Mouse (Mus musculus): ENCODE measurements around the gene Col4a3bp.
"Not testable (repeated sequence)": the region's sequence is repeated elsewhere in the genome, so short reads cannot be mapped to it uniquely, and the experiment has no call there.

Gene Col4a3bp

GRCm38 (mm10) chr13:96645822-96646221, 103.4 kb downstream of the Col4a3bp start:
- DNase-seq (ENCODE audit: low spot score in 2 of 2): no peak

DNA sequence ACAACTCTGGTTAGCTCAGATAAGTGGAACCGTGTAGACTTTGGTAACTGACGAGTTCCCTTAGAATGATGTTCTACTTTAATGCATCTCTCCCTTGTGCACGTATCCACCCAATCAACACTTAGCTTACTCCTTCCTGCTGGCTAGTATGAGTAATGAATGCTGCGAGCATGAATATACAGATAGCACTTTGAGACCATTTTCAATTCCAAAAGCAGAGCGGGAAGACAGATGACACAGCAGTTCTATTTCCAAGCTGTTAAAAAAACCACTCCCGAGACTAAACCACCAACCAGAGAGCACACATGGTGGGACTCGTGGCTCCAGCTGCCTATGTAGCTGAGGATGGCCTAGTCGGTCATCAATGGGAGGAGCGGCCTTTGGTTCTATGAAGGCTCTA, 110.6 kb downstream of the Col4a3bp start:
- no peak for DNase-seq (ENCODE audit: low spot score in 2 of 2)

GRCm38 (mm10) chr13:96656673-96657072, 114.3 kb downstream of the Col4a3bp start:
- no peak for DNase-seq (ENCODE audit: low spot score in 2 of 2)

DNA sequence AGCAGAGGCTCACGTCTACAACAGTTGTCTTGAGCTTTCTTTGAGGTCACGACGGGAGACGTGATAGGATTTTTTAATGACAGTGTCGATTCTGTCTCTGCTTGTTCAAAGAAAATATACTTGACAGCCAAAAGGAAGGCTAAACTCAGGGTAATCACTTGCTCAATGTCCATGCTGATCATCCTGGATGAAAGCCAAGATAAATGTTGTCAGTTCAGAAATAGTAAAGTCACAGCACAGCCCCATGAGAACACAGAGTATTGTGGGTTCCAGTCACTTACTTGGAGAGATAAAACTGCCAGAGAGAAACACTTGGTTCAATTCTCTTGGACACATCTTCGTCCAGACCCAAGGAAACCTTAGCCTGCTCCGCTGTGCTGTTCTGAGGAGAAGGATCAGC, 116.5 kb downstream of the Col4a3bp start:
- DNase-seq (ENCODE audit: low spot score in 2 of 2): no peak

DNA sequence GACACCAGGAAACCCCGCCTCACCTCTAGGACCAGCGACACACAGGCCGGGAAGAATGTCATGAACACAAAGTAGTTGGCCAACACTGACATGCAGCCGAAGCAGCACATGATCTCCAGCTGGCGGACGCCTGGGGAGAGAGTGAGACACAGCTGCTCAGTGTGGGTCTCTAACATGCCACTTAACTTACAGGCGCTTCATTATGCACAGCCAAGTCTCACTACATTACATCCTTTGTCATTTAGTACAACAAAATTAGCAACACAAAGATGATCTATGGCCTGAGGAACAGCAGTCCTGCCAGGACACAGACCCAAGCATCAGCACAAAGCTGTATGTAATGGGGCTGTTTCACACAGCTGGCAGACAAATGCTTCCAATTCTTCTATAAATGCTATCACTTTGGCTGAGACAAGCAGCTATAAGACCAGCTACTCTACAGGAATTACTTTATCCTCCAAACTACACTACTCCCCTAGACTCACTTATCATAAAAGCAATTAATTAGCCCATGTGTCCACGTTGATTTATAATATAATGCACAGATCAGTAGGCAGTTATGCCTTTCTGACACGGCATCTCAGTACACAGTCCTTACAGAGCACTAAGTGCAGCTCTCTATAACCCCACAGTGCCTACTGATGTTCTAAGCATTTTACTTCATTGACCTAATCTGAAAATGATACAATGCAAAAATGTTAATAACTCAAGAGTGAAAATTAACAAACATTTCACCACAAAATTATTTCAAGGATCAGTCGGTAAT, 117.9 kb downstream of the Col4a3bp start:
- DNase-seq (ENCODE audit: low spot score in 2 of 2): no peak

DNA sequence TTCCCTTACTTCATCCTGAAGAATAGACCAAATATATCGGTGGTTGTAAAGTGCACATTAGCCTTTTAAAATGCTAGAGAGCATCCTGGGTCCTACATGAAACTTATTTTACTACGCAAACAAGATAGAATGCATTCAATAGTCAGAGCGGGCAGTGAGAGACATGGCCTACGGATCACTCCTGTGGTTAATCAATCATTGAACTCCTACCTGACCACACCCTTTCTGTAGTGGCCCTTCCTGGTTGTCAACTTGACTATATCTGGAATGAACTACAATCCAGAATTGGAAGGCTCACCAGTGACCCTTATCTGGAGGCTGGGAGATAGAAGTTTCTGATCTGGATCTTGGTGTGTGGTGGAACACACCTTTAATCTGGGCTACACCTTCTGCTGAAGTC, 120.7 kb downstream of the Col4a3bp start:
- DNase-seq (ENCODE audit: low spot score in 2 of 2): not testable (repeated sequence)

GRCm38 (mm10) chr13:96664419-96664974, 122.1 kb downstream of the Col4a3bp start:
- DNase-seq (ENCODE audit: low spot score in 2 of 2): no peak

GRCm38 (mm10) chr13:96670019-96670405, 127.6 kb downstream of the Col4a3bp start:
- DNase-seq (ENCODE audit: low spot score in 2 of 2): no peak

DNA sequence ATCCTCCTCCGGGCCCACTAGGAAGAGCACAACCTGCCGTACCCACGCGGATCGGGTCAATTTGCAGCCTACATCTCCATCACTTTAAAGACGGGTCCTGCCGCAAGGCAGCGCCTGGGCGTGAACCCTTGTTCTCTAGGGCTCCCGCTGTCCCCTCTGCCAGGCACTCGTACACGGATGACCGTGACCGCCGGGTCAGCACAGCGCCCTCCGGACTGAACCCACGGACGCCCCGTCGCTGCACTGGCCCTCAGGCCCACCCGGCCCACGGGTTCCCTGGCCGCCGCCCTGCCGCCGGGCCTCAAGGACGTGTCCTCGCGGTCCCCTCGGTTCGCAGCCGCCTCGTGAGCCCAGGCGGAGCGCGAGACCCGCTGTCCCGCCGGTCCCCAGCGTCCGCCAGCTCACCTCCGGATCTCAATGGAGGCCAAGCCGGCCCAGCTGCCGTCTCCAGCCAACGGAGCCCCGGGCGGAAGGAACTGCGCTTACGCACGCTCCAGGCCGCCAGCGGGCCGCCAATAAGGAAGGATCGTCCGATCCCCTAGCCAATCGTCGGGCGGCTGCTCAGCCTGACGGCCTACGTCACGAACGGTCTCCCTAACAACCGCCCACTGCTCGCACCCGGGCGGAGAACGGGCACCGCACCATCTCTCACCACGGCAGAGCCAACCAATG, 128.1 kb downstream of the Col4a3bp start, which contains the start of gene Hmgcr:
TSS of gene Hmgcr (minus strand) at position 531 of the 672 bp plus-strand sequence.
- peak; percentile 94 to 98 for DNase-seq (ENCODE audit: low spot score in 2 of 2)

- DNase-seq (ENCODE audit: low spot score in 2 of 2): no peak
These were observed 128.9 kb downstream of the Col4a3bp start for GRCm38 (mm10) chr13:96671078-96671905.

GRCm38 (mm10) chr13:96671906-96672234, 129.5 kb downstream of the Col4a3bp start:
- no peak for DNase-seq (ENCODE audit: low spot score in 2 of 2)

- no peak for DNase-seq (ENCODE audit: low spot score in 2 of 2)
These were observed 129.9 kb downstream of the Col4a3bp start for GRCm38 (mm10) chr13:96672276-96672675.

DNA sequence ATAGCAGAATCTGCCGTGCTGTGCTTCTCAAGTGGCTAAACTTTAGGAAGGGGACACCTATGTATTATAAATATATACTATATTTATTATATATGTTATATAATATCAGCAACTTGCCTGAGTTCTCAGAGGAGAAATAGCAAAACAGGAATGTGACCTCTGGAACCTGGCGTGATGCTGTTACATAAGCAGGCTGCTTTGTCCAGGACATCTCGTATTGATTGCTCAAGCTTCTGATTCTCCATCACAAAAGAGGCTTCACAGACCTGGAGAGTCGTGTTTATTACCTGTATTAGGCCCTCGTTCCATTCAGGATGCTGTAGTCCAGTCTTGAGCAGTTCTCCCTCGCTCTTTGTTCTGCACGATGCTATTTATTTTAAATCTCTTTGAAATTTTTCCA, 131.4 kb downstream of the Col4a3bp start:
- DNase-seq (ENCODE audit: low spot score in 2 of 2): no peak

- DNase-seq (ENCODE audit: low spot score in 2 of 2): no peak
These were observed 133.3 kb downstream of the Col4a3bp start for GRCm38 (mm10) chr13:96675756-96676155.

GRCm38 (mm10) chr13:96677071-96677470, 134.7 kb downstream of the Col4a3bp start:
- no peak for DNase-seq (ENCODE audit: low spot score in 2 of 2)

DNA sequence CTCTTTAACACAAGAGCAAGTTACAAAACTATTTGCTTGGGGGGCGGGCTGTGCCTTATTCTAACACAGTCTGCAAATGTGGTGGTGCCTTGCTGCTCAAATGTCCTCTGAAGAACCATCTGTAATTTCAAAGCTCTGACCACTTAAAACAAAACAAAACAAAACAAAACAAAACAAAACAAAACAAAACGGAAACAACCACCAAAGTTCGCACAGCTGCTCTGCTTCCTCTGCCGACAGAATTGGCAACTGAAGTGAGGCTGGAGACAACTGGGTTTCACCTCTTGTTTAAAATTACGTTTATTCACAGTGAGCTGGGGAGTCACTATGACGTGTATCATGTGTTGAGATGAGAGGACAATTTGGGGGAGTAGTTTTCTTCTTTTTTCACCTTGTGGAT, 136.2 kb downstream of the Col4a3bp start:
- DNase-seq (ENCODE audit: low spot score in 2 of 2): no peak

- no peak for DNase-seq (ENCODE audit: low spot score in 2 of 2)
These were observed 138.0 kb downstream of the Col4a3bp start for GRCm38 (mm10) chr13:96680163-96681087.

- DNase-seq (ENCODE audit: low spot score in 2 of 2): no peak
These were observed 138.7 kb downstream of the Col4a3bp start for GRCm38 (mm10) chr13:96681088-96681620.

GRCm38 (mm10) chr13:96684779-96685178, 142.4 kb downstream of the Col4a3bp start:
- DNase-seq (ENCODE audit: low spot score in 2 of 2): no peak

DNA sequence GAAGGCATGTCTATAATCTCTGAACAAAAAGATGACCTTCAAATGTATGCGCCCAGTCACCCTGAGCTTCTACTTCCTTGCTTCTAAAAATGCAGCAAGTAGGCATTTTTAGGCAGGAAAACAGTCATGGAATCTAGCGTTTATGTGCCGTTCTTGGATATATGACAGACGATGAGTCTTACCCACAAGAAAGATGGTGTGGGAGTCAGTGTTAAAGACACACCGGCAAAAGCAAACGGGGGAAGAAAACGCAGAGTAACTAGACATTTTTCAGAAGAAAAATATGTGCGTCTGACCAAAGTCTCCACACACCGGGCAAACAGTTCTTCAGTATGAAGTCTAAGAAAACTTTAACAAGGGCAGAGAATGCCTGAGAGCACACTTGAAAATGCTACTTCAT, 144.8 kb downstream of the Col4a3bp start:
- DNase-seq (ENCODE audit: low spot score in 2 of 2): no peak
